Mouse (Mus musculus): ENCODE measurements at regions not wholly inside any gene's neighbourhood (a gene's known extent, or its start where the extent isn't known, plus 50 kb on each side); places are given as distances from the start of the nearest gene placed in this dataset.

GRCm38 (mm10) chr7:67895166-67895565 lies 57.5 kb upstream of the Igf1r start:
- no peak for DNase-seq (ENCODE audit: low spot score in 2 of 2)

- no peak for DNase-seq (ENCODE audit: low spot score in 2 of 2)
Measured at GRCm38 (mm10) chr7:67892917-67893316, 59.7 kb upstream of the Igf1r start.

- DNase-seq (ENCODE audit: low spot score in 2 of 2), result no peak
Measured at GRCm38 (mm10) chr7:67883040-67883439, 69.6 kb upstream of the Igf1r start.

- peak; percentile 23 to 54 for DNase-seq (ENCODE audit: low spot score in 2 of 2)
Measured at GRCm38 (mm10) chr7:67882606-67883005, 70.0 kb upstream of the Igf1r start.

GRCm38 (mm10) chr7:67878226-67878625 lies 74.4 kb upstream of the Igf1r start:
- DNase-seq (ENCODE audit: low spot score in 2 of 2), result no peak

GRCm38 (mm10) chr7:67877587-67877986 lies 75.0 kb upstream of the Igf1r start:
- no peak for DNase-seq (ENCODE audit: low spot score in 2 of 2)

GRCm38 (mm10) chr7:67854080-67855022 lies 94.8 kb upstream of the Synm start:
- DNase-seq (ENCODE audit: low spot score in 2 of 2), result no peak

GRCm38 (mm10) chr7:67852859-67853258 lies 93.3 kb upstream of the Synm start:
- DNase-seq (ENCODE audit: low spot score in 2 of 2), result no peak

- DNase-seq (ENCODE audit: low spot score in 2 of 2), result no peak
Measured at GRCm38 (mm10) chr7:67849509-67849862, 89.9 kb upstream of the Synm start.

- DNase-seq (ENCODE audit: low spot score in 2 of 2), result peak; percentile 72
Measured at GRCm38 (mm10) chr7:67848589-67849508, 89.3 kb upstream of the Synm start.

- DNase-seq (ENCODE audit: low spot score in 2 of 2), result no peak
Measured at GRCm38 (mm10) chr7:67846796-67847195, 87.3 kb upstream of the Synm start.

- DNase-seq (ENCODE audit: low spot score in 2 of 2), result no peak
Measured at GRCm38 (mm10) chr7:67836984-67837383, 77.4 kb upstream of the Synm start.

GRCm38 (mm10) chr7:67836117-67836949 lies 76.8 kb upstream of the Synm start:
- DNase-seq (ENCODE audit: low spot score in 2 of 2), result no peak

- DNase-seq (ENCODE audit: low spot score in 2 of 2), result no peak
Measured at GRCm38 (mm10) chr7:67831738-67832137, 72.2 kb upstream of the Synm start.

- DNase-seq (ENCODE audit: low spot score in 2 of 2), result no peak
Measured at GRCm38 (mm10) chr7:67827386-67827785, 67.8 kb upstream of the Synm start.

GRCm38 (mm10) chr7:67826936-67827335 lies 67.4 kb upstream of the Synm start:
- no peak for DNase-seq (ENCODE audit: low spot score in 2 of 2)

GRCm38 (mm10) chr7:67826368-67826767 lies 66.8 kb upstream of the Synm start:
- no peak for DNase-seq (ENCODE audit: low spot score in 2 of 2)

- no peak for DNase-seq (ENCODE audit: low spot score in 2 of 2)
Measured at GRCm38 (mm10) chr7:67825636-67826280, 66.2 kb upstream of the Synm start.

GRCm38 (mm10) chr7:67823943-67824645 lies 64.6 kb upstream of the Synm start:
- peak; percentile 14 to 26 for DNase-seq (ENCODE audit: low spot score in 2 of 2)

- no peak for DNase-seq (ENCODE audit: low spot score in 2 of 2)
Measured at GRCm38 (mm10) chr7:67819551-67819950, 60.0 kb upstream of the Synm start.

All from right cerebral cortex, adult 2 months (tissue).